Mouse (Mus musculus) adrenal gland (tissue): ENCODE results near the gene Spg11.
"Not testable (repeated sequence)": the region's sequence is repeated elsewhere in the genome, so short reads cannot be mapped to it uniquely, and the experiment has no call there.

Source experiments
- intact Hi-C: fragments of 180-260 bp; cut with DNase I; formaldehyde crosslinking; loops from one replicate; pipeline ENCODE4 v1.15.1; 2025

Gene Spg11

GRCm38 (mm10) chr2:122146687-122147086 lies 28.5 kb upstream of the Spg11 start:
- intact Hi-C loops, result no loop called here

DNA sequence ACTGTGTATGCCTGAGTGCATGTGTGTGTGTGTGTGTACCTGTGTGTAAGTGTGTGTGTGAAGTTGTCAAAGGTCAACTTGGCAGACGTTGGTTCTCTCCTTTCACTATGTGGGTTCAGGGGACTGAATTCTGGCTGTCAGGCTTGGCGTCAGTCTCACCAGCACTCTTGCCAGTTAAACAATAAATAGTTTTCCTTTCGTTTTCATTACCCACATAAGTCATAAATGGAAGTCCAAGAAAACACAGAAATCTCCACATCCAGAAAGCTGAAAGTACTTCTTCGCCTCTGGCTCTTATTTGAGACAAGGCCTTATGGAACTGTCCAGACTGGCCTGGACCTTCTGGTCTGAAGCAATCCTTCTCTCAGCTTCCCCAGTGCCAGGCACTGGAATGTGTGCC lies 27.6 kb upstream of the Spg11 start:
- intact Hi-C loops, result no loop called here

DNA sequence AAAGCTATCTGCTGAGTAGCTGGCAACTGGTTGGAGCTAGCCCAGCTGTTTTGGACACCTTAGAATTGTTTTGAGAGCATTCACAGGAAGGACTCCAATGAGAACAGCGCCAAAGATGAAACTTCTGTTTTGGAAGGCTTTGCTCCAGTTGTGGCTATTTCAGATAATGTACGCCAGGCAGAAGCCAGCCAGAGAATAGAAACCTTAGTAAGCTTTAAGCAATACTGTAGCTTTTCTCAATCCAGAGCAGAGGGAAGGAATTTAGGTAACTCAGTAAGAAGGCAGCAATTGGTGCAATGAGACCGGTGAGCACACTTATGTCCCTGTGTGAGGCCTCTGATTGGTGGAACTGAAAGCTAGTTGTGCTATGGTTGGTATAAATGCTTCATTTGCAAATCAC lies 24.9 kb upstream of the Spg11 start:
- intact Hi-C loops, result no loop called here

DNA sequence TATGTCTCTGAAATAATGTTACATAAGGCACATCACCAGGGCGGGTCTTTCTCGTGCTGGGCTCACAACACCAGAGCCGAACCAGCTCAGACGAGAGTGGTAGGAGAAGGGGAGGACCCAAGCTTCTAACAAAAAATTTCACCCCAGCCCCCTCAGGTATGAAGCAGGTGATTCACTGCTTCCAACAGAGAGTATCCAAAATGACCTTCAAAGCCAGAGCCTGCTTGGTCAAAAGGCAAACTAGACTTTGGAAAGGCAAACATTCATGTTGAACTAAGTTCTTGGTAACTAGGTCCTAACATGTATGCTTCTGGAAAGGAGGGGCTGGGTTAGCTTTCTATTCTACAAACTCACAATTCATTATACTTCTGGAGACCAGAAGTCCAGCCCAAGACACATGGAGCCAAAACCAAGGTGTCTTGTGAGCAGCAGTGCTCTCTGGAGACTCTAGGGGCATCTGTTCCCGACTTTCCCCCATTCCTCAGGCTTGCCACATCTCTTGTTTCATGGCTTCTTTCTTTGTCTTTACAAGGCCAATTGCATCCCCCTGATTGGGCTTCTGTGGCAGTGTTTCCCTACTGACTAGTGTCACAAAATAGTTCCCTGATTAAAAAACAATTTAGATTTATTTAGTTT lies 23.3 kb upstream of the Spg11 start:
- intact Hi-C loops, result no loop called here

DNA sequence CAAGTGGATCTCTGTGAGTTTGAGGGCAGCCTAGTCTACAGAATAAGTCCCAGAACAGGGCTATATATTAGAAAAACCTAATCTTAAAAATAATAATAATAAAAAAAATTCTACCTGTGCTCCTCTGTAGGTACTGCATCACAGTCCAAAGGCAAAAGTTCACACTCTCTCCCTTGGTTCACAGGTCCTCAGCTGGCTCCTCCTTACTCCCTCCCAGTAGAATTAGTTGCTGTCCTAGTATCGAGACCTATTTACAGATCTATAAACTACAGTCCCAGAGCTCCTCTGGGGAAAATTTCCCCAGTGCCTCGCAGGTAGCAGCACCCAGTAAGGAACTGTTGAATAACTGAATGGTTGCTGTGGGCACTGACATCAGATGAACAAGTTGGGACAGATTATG lies 22.6 kb upstream of the Spg11 start:
- intact Hi-C loops, result no loop called here

DNA sequence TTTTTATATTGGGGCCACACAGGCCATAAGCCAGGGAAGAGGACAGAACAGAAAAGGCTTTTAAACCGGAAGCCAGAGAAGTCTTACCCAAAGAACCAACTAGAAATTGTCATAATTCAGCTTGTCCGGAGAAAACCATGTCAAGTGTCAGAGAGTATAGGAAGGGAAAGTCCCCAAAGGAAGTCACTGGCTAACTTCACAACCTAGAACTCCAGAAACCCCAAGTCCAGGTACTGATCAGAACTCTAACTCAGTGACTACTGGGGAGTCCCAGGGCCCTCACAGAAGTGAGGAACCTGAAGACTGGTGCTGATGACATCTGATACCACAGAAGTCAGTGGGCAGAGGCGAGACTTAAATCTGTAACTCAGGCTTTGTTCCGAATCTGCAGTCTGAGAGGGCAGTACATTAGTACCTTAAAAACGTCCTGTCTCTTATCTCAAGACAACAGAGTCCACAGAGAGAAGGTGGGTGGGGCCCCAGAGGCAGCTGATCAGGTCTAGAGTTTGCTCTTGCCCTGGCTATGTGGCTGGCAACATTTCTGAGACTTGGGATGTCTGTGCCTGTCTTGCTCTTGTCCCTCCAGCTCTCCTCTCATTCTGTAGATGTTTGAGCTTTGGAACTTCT lies 19.8 kb upstream of the Spg11 start:
- intact Hi-C loops, result no loop called here

DNA sequence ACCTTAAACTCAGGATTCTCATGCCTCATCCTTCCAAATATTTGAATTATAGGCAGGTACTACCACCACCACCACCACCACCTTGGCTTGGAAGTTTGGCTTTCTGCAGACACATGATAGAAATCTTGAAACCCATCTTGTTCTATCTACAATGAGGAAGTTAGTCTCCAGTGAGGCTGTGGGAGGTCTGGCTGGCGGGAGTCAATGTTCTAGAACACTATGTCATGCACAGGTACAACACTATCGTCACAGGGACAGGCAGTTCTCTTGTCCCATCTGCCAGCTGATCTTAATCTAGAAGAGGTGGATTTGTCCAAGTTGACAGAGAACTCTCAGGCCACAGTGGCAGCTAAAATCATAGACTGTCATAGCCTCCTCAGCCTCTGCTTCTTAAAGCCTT lies 14.4 kb upstream of the Spg11 start:
- intact Hi-C loops, result no loop called here

- intact Hi-C loops, result no loop called here
Observed at GRCm38 (mm10) chr2:122132078-122132477, 13.9 kb upstream of the Spg11 start.

- intact Hi-C loops, result no loop called here
Observed at GRCm38 (mm10) chr2:122127635-122128034, 9.4 kb upstream of the Spg11 start.

DNA sequence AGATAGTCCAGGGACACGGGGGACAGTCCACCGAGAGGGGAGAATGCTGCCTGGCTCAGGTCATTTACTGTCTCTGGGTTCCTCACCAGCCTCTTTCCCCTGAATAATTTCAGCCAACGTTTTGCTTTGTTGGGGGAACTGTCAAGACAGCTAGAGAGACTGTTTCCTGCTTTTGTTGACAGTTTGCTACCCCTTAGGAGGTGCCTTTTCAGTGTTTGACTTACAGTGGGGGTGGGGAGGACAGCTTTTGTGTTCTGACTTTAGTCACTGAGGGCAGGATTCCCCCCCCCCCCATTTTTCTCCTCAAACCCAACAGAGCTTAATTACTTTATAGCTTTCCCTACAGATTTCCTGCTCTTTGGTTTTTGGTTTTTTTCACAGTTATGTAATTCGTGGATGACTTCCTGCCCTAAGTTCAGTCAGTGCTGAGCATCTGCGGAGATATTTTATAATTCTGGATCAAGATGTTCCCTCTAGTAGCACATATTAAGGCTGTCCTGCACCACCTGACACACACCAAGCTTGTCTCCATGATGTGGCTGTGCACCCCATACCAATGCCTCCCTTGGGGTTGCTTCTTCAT lies 8.7 kb upstream of the Spg11 start:
- intact Hi-C loops, result no loop called here

DNA sequence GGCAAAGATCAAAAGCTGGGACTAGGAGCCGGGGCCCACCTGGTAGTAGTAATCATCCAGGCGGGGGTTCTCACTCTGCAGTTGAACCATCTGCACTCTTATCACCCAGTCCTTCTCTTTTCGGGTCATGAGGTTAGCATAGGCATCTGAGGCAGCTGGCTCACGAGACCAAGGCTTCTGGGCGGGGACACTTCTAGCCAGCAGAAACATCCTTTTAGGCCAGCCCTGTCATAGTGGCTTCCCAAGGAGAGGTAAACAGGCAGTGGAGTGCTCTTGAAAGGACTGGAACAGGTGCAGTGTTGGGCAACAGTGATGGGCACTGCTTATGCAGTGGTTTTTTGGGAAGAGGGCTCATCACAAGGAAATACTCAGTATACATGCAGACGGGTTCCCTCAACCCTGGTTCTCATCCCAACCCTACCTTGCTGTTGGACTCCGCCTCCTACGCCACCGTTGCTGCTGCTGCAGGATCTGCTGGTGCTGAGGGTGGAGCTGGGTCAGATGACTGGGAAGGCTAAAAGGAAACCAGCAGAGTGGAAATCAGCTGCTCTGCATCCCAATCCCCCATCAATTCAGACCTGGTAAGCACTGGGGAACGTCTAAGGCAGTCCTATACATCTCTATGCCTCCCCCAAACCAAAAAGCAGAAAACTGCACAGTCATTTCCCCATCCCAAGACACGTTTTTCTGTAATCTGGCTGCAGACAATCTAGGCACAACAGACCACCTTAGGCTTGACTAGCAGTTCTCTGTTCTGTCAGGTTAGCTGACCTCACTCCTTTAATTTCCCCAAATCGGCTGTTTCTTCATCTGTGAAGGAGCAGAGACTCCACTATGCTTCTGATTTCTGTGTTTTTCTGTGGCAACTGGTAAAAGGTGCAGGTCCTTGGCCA lies 7.7 kb upstream of the Spg11 start:
- intact Hi-C loops, result no loop called here

DNA sequence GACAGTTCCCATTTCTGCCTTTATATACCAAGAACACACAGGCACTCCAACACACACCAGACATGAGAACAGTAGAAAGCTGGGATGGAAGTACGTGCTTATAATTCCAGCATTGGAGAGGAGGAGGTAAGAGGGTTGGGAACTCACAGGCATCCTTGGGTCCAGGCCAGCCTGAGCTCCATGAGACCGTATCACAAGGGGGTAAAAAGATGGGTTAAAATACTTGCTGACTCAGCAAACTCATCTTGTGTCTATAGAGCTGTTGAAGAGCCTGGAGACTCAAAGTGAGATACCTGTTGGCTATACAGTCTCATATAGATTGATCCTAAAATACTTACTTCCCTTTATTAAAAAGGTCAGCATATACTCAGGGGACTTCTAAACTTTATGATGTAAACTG lies 1.3 kb downstream of the Spg11 start:
- intact Hi-C loops, result loop anchor here (5.0 kb wide), 1 partner anchor 45 kb away; the partner anchor contains the start of gene Trim69

DNA sequence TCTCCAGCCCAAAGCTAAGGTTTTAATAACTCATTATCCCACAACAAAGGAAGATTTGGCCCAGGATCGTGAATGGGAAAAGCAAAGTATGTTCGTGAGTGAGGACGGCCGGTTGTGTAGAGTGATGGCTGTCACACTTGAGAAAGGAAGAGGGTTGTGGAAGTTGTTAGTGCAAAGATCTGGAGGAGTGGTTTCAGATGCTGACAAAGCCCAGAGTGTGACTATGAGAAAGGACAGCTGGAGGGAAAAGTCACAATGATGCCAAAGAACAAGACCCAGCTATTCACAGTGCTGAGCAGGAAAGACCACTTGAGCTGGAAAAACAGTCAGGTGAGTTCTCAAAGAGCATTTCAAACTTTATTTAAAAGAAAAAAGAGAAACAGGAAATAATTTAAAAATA lies 8.5 kb downstream of the Spg11 start:
- intact Hi-C loops, result no loop called here

DNA sequence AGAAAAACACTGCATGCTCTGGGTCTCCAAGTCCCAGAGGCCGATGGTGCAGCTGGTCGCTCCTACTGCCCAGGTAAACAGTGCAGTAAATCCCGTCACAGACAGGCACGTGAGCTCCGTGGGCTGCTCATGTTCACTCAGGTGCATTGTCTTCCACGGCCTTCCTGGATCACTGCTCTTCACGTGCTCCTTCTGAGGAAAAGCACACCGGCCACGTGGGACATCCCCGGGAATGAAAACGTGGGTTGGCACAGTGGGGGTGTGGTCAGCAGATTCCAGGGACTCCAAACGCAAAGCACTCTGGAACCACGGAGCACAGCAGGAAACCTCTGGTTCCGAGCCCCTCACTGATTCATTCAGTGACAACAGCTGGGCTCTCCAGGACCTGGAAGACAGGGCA lies 10.1 kb downstream of the Spg11 start:
- intact Hi-C loops, result no loop called here

- intact Hi-C loops, result no loop called here
Observed at GRCm38 (mm10) chr2:122102070-122102469, 16.1 kb downstream of the Spg11 start.

GRCm38 (mm10) chr2:122097686-122098085 lies 20.5 kb downstream of the Spg11 start:
- intact Hi-C loops, result not testable (repeated sequence)

GRCm38 (mm10) chr2:122093844-122094243 lies 24.3 kb downstream of the Spg11 start:
- intact Hi-C loops, result no loop called here

- intact Hi-C loops, result no loop called here
Observed at GRCm38 (mm10) chr2:122086446-122086845, 31.7 kb downstream of the Spg11 start.

- intact Hi-C loops, result no loop called here
Observed at GRCm38 (mm10) chr2:122081728-122082456, 36.3 kb downstream of the Spg11 start.

GRCm38 (mm10) chr2:122069922-122070321 lies 48.3 kb downstream of the Spg11 start:
- intact Hi-C loops, result loop anchor here (2.0 to 10.0 kb wide), 2 partner anchors 91 to 175 kb away; partner anchors contain the start of gene Trim69
